Mouse (Mus musculus) hematopoietic stem cell, adult 5-6 weeks (primary cell): ENCODE results near the gene Xndc1. TPM values are rescaled to one million over a fixed set of nuclear protein-coding genes. Genes with fewer than 3 reads are reported as not detected.
"Not testable (repeated sequence)": the region's sequence is repeated elsewhere in the genome, so short reads cannot be mapped to it uniquely, and the experiment has no call there.

ENCODE experiments used
- ATAC-seq, 2 experiments: fragments of 125-278 bp in 1 of 2; replicated peaks in 1 of 2; 2 replicates each; pipeline ENCODE4 v1.8.0; 2016 to 2017; ENCODE audit warnings: inconsistent platforms in 2 of 2, mild to moderate bottlenecking in 2 of 2, moderate number of reproducible peaks in 2 of 2, low read depth in 1 of 2, moderate TSS enrichment in 1 of 2; ENCODE audit not compliant: low FRiP score in 2 of 2, poor library complexity in 2 of 2, severe bottlenecking in 2 of 2, insufficient read depth in 1 of 2, low TSS enrichment in 1 of 2
- total RNA-seq: library from RNA; stranded (forward); fragments of 172-1452, 232-1000 nt; gene quantifications from 2 replicates; pipeline ENCODE4 v1.2.3, GENCODE M21; 2017

The Xndc1 gene
- total RNA-seq, result 38.6 and 41.2 TPM in 2 replicates

- peak; percentile 98 to 99 for ATAC-seq
These were observed at the start of gene Xndc1, which contains the start of the genes Rnf121 and Xntrpc for GRCm38 (mm10) chr7:102065046-102065891. Gene Xndc1 (plus strand): TSS chr7:102065511. Gene Rnf121 (minus strand): TSS chr7:102065469. Gene Xntrpc (plus strand): TSS chr7:102065713.

GRCm38 (mm10) chr7:102016936-102017335 is 48.4 kb upstream of the Xndc1 start:
- no peak for ATAC-seq

DNA sequence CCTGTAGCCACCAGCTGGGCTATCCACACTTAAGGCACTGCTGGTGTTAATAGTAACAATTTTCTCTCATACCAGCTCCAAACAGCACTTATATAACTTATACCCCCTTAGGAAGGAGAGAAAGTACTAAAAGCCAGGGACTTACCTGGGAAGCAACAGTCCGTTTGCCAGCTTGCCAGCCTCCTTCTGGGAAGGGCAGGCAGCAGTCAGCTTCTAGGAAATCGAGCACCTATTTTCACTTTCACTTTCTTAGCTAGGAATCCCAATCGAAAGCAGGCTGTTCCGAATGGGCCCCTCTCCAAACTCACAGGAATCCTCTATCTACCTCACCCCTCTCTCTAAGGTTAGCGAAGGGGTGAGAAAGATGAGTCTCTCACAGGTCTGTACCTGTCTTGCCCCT is 47.9 kb upstream of the Xndc1 start:
- peak; percentile 39 to 54; a peak in 1 of 4 replicates for ATAC-seq

- no peak for ATAC-seq
These were observed 47.3 kb upstream of the Xndc1 start for GRCm38 (mm10) chr7:102018034-102018433.

DNA sequence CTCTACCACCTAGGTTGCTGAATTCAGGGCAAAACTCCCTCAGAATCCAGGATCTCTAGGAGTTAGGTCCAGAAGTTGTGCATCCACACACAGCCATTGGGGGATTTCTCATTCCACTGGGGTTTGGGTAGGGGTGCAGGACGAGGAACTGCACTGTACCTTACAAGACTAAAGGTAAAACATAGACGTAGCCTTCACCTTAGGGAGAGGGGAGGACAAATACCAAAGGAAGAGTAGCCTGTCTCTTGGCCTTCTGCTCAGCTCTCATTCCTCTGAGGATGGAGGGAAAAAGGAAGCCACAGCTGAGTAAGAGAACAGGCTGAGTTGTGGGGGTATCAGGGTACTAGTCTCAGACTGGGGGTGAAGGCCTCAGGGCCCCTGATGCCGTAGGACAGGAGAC is 46.7 kb upstream of the Xndc1 start, which contains the start of gene Il18bp:
Il18bp (minus strand) TSS at position 101 of the 400 bp plus-strand sequence.
- ATAC-seq, result no peak

DNA sequence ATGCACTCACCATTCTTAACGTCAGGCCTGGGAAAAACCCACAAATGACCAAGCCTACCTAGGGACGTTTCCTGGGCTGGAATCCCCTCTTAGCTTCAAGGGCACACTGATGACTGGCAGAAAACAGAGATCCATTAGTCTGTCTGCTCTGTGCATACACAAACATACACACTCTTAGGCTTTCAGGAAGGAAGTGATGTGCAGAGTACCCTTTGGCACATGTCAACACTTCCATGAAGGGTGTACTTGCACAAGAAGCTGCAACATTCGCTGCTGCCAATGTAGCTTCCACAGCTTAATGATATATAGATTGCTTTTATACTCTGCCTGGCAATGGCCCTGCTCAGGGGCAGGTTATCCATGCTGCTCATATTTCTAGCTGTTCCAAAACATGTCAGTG is 45.9 kb upstream of the Xndc1 start:
- peak; percentile 43 to 51; a peak in 3 of 4 replicates for ATAC-seq

DNA sequence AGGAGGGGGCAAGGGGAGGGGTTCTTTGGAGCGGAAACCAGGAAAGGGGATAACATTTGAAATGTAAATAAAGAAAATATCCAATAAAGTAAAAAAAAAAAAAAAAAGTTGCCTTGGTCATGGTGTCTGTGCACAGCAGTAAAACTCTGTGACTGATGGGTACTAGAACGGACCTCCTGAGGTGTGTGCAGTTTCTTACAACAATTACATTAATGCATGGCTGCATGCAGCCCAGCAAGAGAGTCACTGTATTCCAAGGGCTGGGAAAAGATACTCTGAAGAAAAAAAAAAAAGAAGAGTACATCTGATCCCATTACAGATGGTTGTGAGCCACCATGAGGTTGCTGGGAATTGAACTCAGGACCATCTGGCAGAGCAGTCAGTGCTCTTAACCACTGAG is 44.4 kb upstream of the Xndc1 start:
- ATAC-seq, result not testable (repeated sequence)

- ATAC-seq, result no peak
These were observed 41.5 kb upstream of the Xndc1 start for GRCm38 (mm10) chr7:102023821-102024220.

- ATAC-seq, result no peak
These were observed 39.9 kb upstream of the Xndc1 start for GRCm38 (mm10) chr7:102025187-102026119.

- no peak for ATAC-seq
These were observed 30.4 kb upstream of the Xndc1 start for GRCm38 (mm10) chr7:102034904-102035303.

- ATAC-seq, result no peak
These were observed 29.8 kb upstream of the Xndc1 start for GRCm38 (mm10) chr7:102035534-102035933.

- ATAC-seq, result no peak
These were observed 28.0 kb upstream of the Xndc1 start for GRCm38 (mm10) chr7:102037318-102037717.

GRCm38 (mm10) chr7:102042314-102042713 is 23.0 kb upstream of the Xndc1 start:
- ATAC-seq, result no peak

DNA sequence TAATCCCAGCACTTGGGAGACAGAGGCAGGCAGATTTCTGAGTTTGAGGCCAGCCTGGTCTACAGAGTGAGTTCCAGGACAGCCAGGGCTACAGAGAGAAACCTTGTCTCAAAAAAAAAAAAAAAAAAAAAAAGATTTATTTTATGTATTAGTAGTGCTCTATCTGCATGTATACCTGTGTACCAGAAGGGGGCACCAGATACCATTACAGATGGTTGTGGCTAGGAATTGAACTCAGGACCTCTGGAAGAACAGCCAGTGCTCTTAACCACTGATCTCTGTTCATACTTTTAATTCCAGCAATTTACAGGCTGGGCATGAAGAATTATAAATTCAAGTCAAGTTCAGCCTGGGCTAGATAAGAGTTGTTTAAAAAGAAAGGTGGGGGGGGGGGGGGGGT is 16.8 kb upstream of the Xndc1 start:
- ATAC-seq, result not testable (repeated sequence)

DNA sequence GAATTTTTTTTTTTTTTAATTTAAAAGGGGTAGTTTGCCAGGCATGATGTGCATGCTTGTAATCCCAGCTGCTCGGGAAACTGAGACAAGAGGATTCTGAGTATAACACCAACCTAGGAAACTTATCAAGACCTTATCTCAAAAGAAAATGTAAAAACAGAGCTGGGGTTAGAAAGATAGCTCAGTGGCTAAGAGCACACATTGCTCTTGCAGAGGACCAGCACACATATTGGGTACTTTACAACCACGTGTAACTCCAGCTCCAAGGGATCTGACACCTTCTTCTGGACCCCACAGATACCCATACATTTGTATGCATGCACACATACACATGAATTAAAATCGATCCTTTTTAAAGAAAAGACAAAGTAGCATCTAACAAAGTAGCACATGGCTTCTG is 4.0 kb upstream of the Xndc1 start:
- no peak for ATAC-seq

GRCm38 (mm10) chr7:102062203-102062602 is 3.1 kb upstream of the Xndc1 start:
- ATAC-seq, result no peak

- no peak for ATAC-seq
These were observed 1.4 kb upstream of the Xndc1 start for GRCm38 (mm10) chr7:102063891-102064290.

DNA sequence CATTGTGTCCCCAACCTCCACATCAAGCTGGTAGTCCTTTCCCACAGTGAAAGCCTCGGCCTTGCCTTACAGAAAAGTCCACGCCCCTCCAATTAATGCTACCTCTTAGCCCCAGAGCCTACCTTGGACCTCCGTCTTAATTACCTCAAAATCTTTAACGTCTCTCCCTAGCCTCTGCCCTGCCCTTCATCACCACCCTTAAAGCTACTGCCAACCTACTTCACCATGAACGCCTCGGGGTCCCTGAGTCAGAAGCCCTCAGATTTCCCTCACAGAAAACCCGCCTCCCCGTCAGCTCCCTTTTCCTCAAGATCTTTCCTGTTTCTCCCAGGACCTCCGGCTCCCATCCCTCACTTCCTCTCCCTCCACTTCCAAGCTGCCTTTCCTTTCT is 661 bp upstream of the Xndc1 start:
- ATAC-seq, result peak in 1 of 2 experiments; percentile 11; a peak in 1 of 4 replicates
